Mouse (Mus musculus) thymus, adult 2 months (tissue): ENCODE data around the gene Rab22a. TPM values are rescaled to one million over a fixed set of nuclear protein-coding genes. Genes with fewer than 3 reads are reported as not detected.
"Not testable (repeated sequence)": the region's sequence is repeated elsewhere in the genome, so short reads cannot be mapped to it uniquely, and the experiment has no call there.

Source experiments
- DNase-seq: peaks from one replicate; pipeline ENCODE4 v3.0.0; 2021
- H3K27ac ChIP-seq: fragments of 200-500 bp; 2 replicates; pipeline ENCODE4 v1.5.1; 2012; ENCODE audit warnings: low read length, control low read depth; ENCODE audit not compliant: control insufficient read depth, insufficient read depth
- H3K27me3 ChIP-seq: fragments of 200-500 bp; 2 replicates; pipeline ENCODE4 v1.6.1; 2012; ENCODE audit warnings: mild to moderate bottlenecking, low read length, moderate library complexity, mixed read lengths; ENCODE audit not compliant: control insufficient read depth, insufficient read depth
- H3K36me3 ChIP-seq: fragments of 200-500 bp; 2 replicates; pipeline ENCODE4 v1.6.1; 2012; ENCODE audit warnings: mild to moderate bottlenecking, low read length, moderate library complexity; ENCODE audit not compliant: control insufficient read depth, insufficient read depth
- H3K4me1 ChIP-seq: fragments of 200-500 bp; replicated peaks from 2 replicates; pipeline ENCODE4 v1.6.1; 2012; ENCODE audit warnings: low read length; ENCODE audit not compliant: control insufficient read depth, insufficient read depth
- H3K4me3 ChIP-seq: fragments of 200-500 bp; 2 replicates; pipeline ENCODE4 v1.5.1; 2012; ENCODE audit warnings: mild to moderate bottlenecking, low read length, control low read depth, moderate library complexity; ENCODE audit not compliant: control insufficient read depth, insufficient read depth
- CTCF ChIP-seq: fragments of 200-500 bp; IDR thresholded peaks from 2 replicates; pipeline ENCODE4 v1.5.1; 2012; ENCODE audit warnings: mild to moderate bottlenecking, control low read depth, low read length, moderate library complexity, borderline replicate concordance; ENCODE audit not compliant: control insufficient read depth, poor library complexity, insufficient read depth; ENCODE audit errors: extremely low read depth
- POLR2A ChIP-seq: fragments of 200-500 bp; IDR thresholded peaks from 2 replicates; pipeline ENCODE4 v1.6.1; 2012; ENCODE audit warnings: mild to moderate bottlenecking, low read length, control low read depth, moderate library complexity; ENCODE audit not compliant: control insufficient read depth, poor library complexity, insufficient read depth; ENCODE audit errors: extremely low read depth
- WGBS: fragments of 180-500 bp; shearing (Covaris S2); methylation state at CpG from one replicate; pipeline ENCODE4 v1.1.7; 2018; 5-methylcytosine and 5-hydroxymethylcytosine counted together
- polyA plus RNA-seq: library from polyadenylated mRNA; depleted of rRNA; stranded (reverse); fragments of >200 nt; gene quantifications from 2 replicates; pipeline ENCODE4 v1.2.3, GENCODE M21; 2012

Gene Rab22a
- polyA plus RNA-seq, 1 experiment, result 33.8 TPM

- DNase-seq, result no peak
- no peaks in the 10 kb centered on the region for H3K27me3 ChIP-seq
- no peak overlapping the region for H3K27ac ChIP-seq
- TF ChIP-seq POLR2A (no peak), CTCF (no peak)
- 90% methylated on average over 3 of the region's 3 CpGs for WGBS
- H3K36me3 ChIP-seq, result peaks cover 59% of the 10 kb centered on the region
- H3K4me1 ChIP-seq, result no peaks in the 10 kb centered on the region
- no peak overlapping the region for H3K4me3 ChIP-seq
Measured at GRCm38 (mm10) chr2:173698850-173699249, 39.3 kb downstream of the Rab22a start.

- Histone ChIP-seq H3K4me3 (no peak overlapping the region), H3K27ac (no peak overlapping the region), H3K27me3 (no peaks in the 10 kb centered on the region), H3K4me1 (no peaks in the 10 kb centered on the region), H3K36me3 (peaks cover 42% of the 10 kb centered on the region)
- TF ChIP-seq POLR2A (no peak), CTCF (no peak)
- 91% methylated on average over 16 of the region's 16 CpGs for WGBS
- DNase-seq, result no peak
Measured at GRCm38 (mm10) chr2:173702096-173702866, 42.7 kb downstream of the Rab22a start.

GRCm38 (mm10) chr2:173702867-173703237 is 43.3 kb downstream of the Rab22a start:
- DNase-seq, result no peak
- WGBS, result 97% methylated on average over 12 of the region's 12 CpGs
- no peak overlapping the region for H3K27ac ChIP-seq
- H3K27me3 ChIP-seq, result no peaks in the 10 kb centered on the region
- no peaks in the 10 kb centered on the region for H3K4me1 ChIP-seq
- no peak overlapping the region for H3K4me3 ChIP-seq
- peaks cover 36% of the 10 kb centered on the region for H3K36me3 ChIP-seq
- no peak for TF ChIP-seq POLR2A
- no peak for TF ChIP-seq CTCF

GRCm38 (mm10) chr2:173705827-173706551 is 46.4 kb downstream of the Rab22a start:
- WGBS, result 96% methylated on average over 15 of the region's 15 CpGs
- DNase-seq, result no peak
- peaks cover 25% of the 10 kb centered on the region for H3K36me3 ChIP-seq

GRCm38 (mm10) chr2:173707626-173708025 is 48.1 kb downstream of the Rab22a start:
- H3K27ac ChIP-seq, H3K4me1 ChIP-seq, H3K4me3 ChIP-seq, DNase-seq, H3K27me3 ChIP-seq: not testable (repeated sequence)
- peaks cover 10% of the 10 kb centered on the region for H3K36me3 ChIP-seq

More at GRCm38 (mm10) chr2:173705827-173706551, 46.4 kb downstream of the Rab22a start:
- TF ChIP-seq CTCF, result no peak
- TF ChIP-seq POLR2A, result no peak
- no peaks in the 10 kb centered on the region for H3K27me3 ChIP-seq
- no peaks in the 10 kb centered on the region for H3K4me1 ChIP-seq
- no peak overlapping the region for H3K4me3 ChIP-seq
- H3K27ac ChIP-seq, result no peak overlapping the region

- 73% methylated on average over 6 of the region's 6 CpGs for WGBS
- no peak for DNase-seq
- H3K36me3 ChIP-seq, result no peaks in the 10 kb centered on the region
- TF ChIP-seq POLR2A, result no peak
- TF ChIP-seq CTCF, result no peak
- no peak overlapping the region for H3K27ac ChIP-seq
- no peaks in the 10 kb centered on the region for H3K27me3 ChIP-seq
- no peaks in the 10 kb centered on the region for H3K4me1 ChIP-seq
- H3K4me3 ChIP-seq, result no peak overlapping the region
Measured at GRCm38 (mm10) chr2:173710193-173710592, 50.6 kb downstream of the Rab22a start.

- DNase-seq, result no peak
- no peaks in the 10 kb centered on the region for H3K4me1 ChIP-seq
- TF ChIP-seq POLR2A (no peak), CTCF (no peak)
- no peaks in the 10 kb centered on the region for H3K27me3 ChIP-seq
- no peak overlapping the region for H3K4me3 ChIP-seq
- no peaks in the 10 kb centered on the region for H3K36me3 ChIP-seq
- WGBS, result 90% methylated on average over 10 of the region's 10 CpGs
- H3K27ac ChIP-seq, result no peak overlapping the region
Measured at GRCm38 (mm10) chr2:173712656-173713055, 53.1 kb downstream of the Rab22a start.
